Mouse (Mus musculus): ENCODE results near the gene 6430571L13Rik.

GRCm38 (mm10) chr9:107309171-107309570 lies 31.2 kb upstream of the 6430571L13Rik start:
- TF ChIP-seq POLR2A (IDR thresholded peaks at IDR 0.05; ENCODE audit: insufficient read depth, low read depth, low read length): no peak
- TF ChIP-seq CTCF (IDR thresholded peaks at IDR 0.05; ENCODE audit: insufficient read depth, low read depth, low read length): no peak
